ENCODE assay signal across 32 mouse cellular contexts in genomic region chr17:33058791-33059190, GRCm38 (mm10). TPM values are rescaled to one million over a fixed set of nuclear protein-coding genes. Genes with fewer than 3 reads are reported as not detected.
DNase-seq lines count a peak whose midpoint lies in the region; ATAC-seq and TF ChIP-seq lines count a peak whose summit lies in the region.
"Had no signal": no experiment of that assay in that cellular context is flagged by ENCODE, and none has a peak within 500 bp of the region (broad histone marks: within the 10 kb centered on the region; RNA-seq: fewer than 3 reads in every experiment).

No protein-coding gene starts in this region.

- no peaks in the 10 kb centered on the region for H3K9me3 ChIP-seq in hindbrain, embryonic 11.5 days (ENCODE audit: control insufficient read depth, low read length)
- H3K9me3 ChIP-seq: heart, embryonic 12.5 days; hindbrain, embryonic 10.5 days; limb, embryonic 15.5 days; midbrain, embryonic 15.5 days; neural tube, embryonic 12.5 days had no signal

- no peak overlapping the region for H3K4me3 ChIP-seq in layer of hippocampus, adult 2 months
- no peak overlapping the region for H3K4me3 ChIP-seq in hindbrain, embryonic 11.5 days (ENCODE audit: low read depth, low read length)
- H3K4me3 ChIP-seq: heart, embryonic 12.5 days; hindbrain, embryonic 10.5 days; limb, embryonic 15.5 days; midbrain, embryonic 15.5 days; neural tube, embryonic 12.5 days had no signal

- ATAC-seq in hindbrain, embryonic 11.5 days (ENCODE audit: low FRiP score), result no peak
- ATAC-seq: forebrain, embryonic 16.5 days; hindbrain, postnatal 0 days; midbrain, embryonic 15.5 days had no signal

- H3K27ac ChIP-seq in layer of hippocampus, adult 2 months, result no peak overlapping the region
- no peak overlapping the region for H3K27ac ChIP-seq in hindbrain, embryonic 11.5 days (ENCODE audit: low read depth, low read length)
- H3K27ac ChIP-seq: hindbrain, embryonic 10.5 days; hindbrain, postnatal 0 days; limb, embryonic 15.5 days; liver, embryonic 14.5 days; midbrain, embryonic 15.5 days; neural tube, embryonic 12.5 days had no signal

- H3K9ac ChIP-seq in hindbrain, embryonic 11.5 days (ENCODE audit: low read depth, low read length), result no peak overlapping the region
- H3K9ac ChIP-seq: heart, embryonic 12.5 days; limb, embryonic 15.5 days; liver, embryonic 14.5 days; midbrain, embryonic 15.5 days; neural tube, embryonic 12.5 days had no signal

- 12% methylated on average over 1 of the region's 1 CpGs for WGBS in hindbrain, embryonic 11.5 days

- no peak for DNase-seq in layer of hippocampus, adult 2 months (ENCODE audit: low spot score in 2 of 2)
- DNase-seq in layer of hippocampus, adult 9-11 months, result no peak
- DNase-seq in thymus, postnatal 14 days, result peak; percentile 15
- no peak for DNase-seq in thymus, adult 18-20 months
- DNase-seq in NIH3T3 (ENCODE audit: low read depth), result peak; percentile 51
- no peak for DNase-seq in hindbrain, embryonic 11.5 days (ENCODE audit: low spot score)
- no peak for DNase-seq in right cerebral cortex, postnatal 14 days
- DNase-seq: adrenal gland, adult 8-10 months; cerebellum, adult 9-10 months; gastrocnemius, postnatal 25 days; heart, adult 18-20 months; heart, postnatal 10 days; kidney, adult 11 months; left cerebral cortex, postnatal 4 days; retina, postnatal 1 day had no signal

- H3K36me3 ChIP-seq in hindbrain, embryonic 11.5 days (ENCODE audit: control insufficient read depth, insufficient read depth, low read length), result no peaks in the 10 kb centered on the region
- H3K36me3 ChIP-seq: heart, embryonic 12.5 days; hindbrain, embryonic 10.5 days; limb, embryonic 15.5 days; midbrain, embryonic 15.5 days; neural tube, embryonic 12.5 days had no signal

- H3K4me2 ChIP-seq in hindbrain, embryonic 11.5 days (replicated peaks; ENCODE audit: low read depth, low read length), result no peak overlapping the region
- H3K4me2 ChIP-seq: heart, embryonic 12.5 days; limb, embryonic 15.5 days; midbrain, embryonic 15.5 days; neural tube, embryonic 12.5 days had no signal

- peak; percentile 61 for TF ChIP-seq CTCF in layer of hippocampus, adult 2 months (conservative IDR thresholded peaks at IDR 0.05)

- no peaks in the 10 kb centered on the region for H3K27me3 ChIP-seq in hindbrain, embryonic 11.5 days (ENCODE audit: control insufficient read depth, insufficient read depth, low read length)
- H3K27me3 ChIP-seq: heart, embryonic 12.5 days; limb, embryonic 15.5 days; midbrain, embryonic 15.5 days; neural tube, embryonic 12.5 days had no signal

- no peaks in the 10 kb centered on the region for H3K4me1 ChIP-seq in hindbrain, embryonic 11.5 days (replicated peaks; ENCODE audit: control insufficient read depth, insufficient read depth, low read length)
- H3K4me1 ChIP-seq: heart, embryonic 12.5 days; limb, embryonic 15.5 days; midbrain, embryonic 15.5 days; neural tube, embryonic 12.5 days had no signal

RNA-seq across cellular contexts. Expression of gene 4921501E09Rik, which starts 9.1 kb away (rescaled TPM):
- total RNA-seq in layer of hippocampus, adult 2 months (2021), result not detected
- not detected in 2 replicates for polyA plus RNA-seq in hindbrain, embryonic 11.5 days (2014; fragmentation: Nextera tagmentation; extraction: Ambion mirVana)
- total RNA-seq: adrenal gland, adult 8-10 months; common myeloid progenitor, adult 5-6 weeks; ES-E14; gastrocnemius, postnatal 25 days; heart, adult 18-20 months; heart, postnatal 10 days; hindbrain, postnatal 0 days; layer of hippocampus, postnatal 14 days; left cerebral cortex, postnatal 4 days; megakaryocyte-erythroid progenitor cell, adult 5-6 weeks had no signal
- polyA plus RNA-seq: forebrain, embryonic 16.5 days; heart, embryonic 12.5 days; hindbrain, embryonic 10.5 days; hindbrain, postnatal 0 days; kidney, embryonic 16.5 days; large intestine, adult 2 months; limb, embryonic 15.5 days; liver, embryonic 14.5 days; lung, embryonic 16.5 days; midbrain, embryonic 15.5 days; neural tube, embryonic 12.5 days; spleen, adult 2 months; stomach, embryonic 14.5 days had no signal

RNA-seq across cellular contexts. Expression of gene Zfp763, which starts 25.6 kb away (rescaled TPM):
- 10 to 100 TPM; 19.3 to 21.9 TPM for total RNA-seq in layer of hippocampus, adult 2 months (2021)
- polyA plus RNA-seq in hindbrain, embryonic 11.5 days (2014; fragmentation: Nextera tagmentation; extraction: Ambion mirVana), result 20.6 and 24.5 TPM in 2 replicates

RNA-seq across cellular contexts. Expression of gene Zfp563, which starts 30.3 kb away (rescaled TPM):
- total RNA-seq in layer of hippocampus, adult 2 months (2021), result 10 to 100 TPM; 17.3 to 21.8 TPM
- polyA plus RNA-seq in hindbrain, embryonic 11.5 days (2014; fragmentation: Nextera tagmentation; extraction: Ambion mirVana), result 11.4 and 15.2 TPM in 2 replicates

Comparison
In these comparisons a context has a peak if more than half of its experiments do, and no peak if none do; other contexts are left out.
1. DNase-seq: peak in thymus, postnatal 14 days (single experiment) and NIH3T3 (single experiment); none in layer of hippocampus, adult 2 months (0 of 2), layer of hippocampus, adult 9-11 months (single experiment), thymus, adult 18-20 months (0 of 2), hindbrain, embryonic 11.5 days (single experiment) and right cerebral cortex, postnatal 14 days (single experiment).